Mouse (Mus musculus) cerebellum, postnatal 36 days (tissue): ENCODE measurements at regions not wholly inside any gene's neighbourhood (a gene's known extent, or its start where the extent isn't known, plus 50 kb on each side); places are given as distances from the start of the nearest gene placed in this dataset.
"Not testable (repeated sequence)": the region's sequence is repeated elsewhere in the genome, so short reads cannot be mapped to it uniquely, and the experiment has no call there.

Experiments used
- DNase-seq, 2 experiments: peaks; one replicate each; pipeline ENCODE4 v3.0.0; 2021 to 2022; ENCODE audit warnings: mixed read lengths in 2 of 2

- DNase-seq: no peak
Observed at GRCm38 (mm10) chr8:7323067-7323675, 1337.9 kb downstream of the Efnb2 start.

- no peak for DNase-seq
Observed at GRCm38 (mm10) chr8:7322376-7323066, 1338.5 kb downstream of the Efnb2 start.

- DNase-seq: no peak
Observed at GRCm38 (mm10) chr8:7316806-7317355, 1344.2 kb downstream of the Efnb2 start.

GRCm38 (mm10) chr8:7309239-7309638, 1351.8 kb downstream of the Efnb2 start:
- no peak for DNase-seq

- no peak for DNase-seq
Observed at GRCm38 (mm10) chr8:7289361-7289760, 1371.7 kb downstream of the Efnb2 start.

GRCm38 (mm10) chr8:7286581-7286980, 1374.5 kb downstream of the Efnb2 start:
- DNase-seq: no peak

- DNase-seq: no peak
Observed at GRCm38 (mm10) chr8:7267406-7267805, 1393.6 kb downstream of the Efnb2 start.

- not testable (repeated sequence) for DNase-seq
Observed at GRCm38 (mm10) chr8:7254336-7254735, 1406.7 kb downstream of the Efnb2 start.

GRCm38 (mm10) chr8:7240321-7240720, 1420.7 kb downstream of the Efnb2 start:
- DNase-seq: no peak

- no peak for DNase-seq
Observed at GRCm38 (mm10) chr8:7234006-7234405, 1427.0 kb downstream of the Efnb2 start.

- no peak for DNase-seq
Observed at GRCm38 (mm10) chr8:7219300-7219699, 1441.7 kb downstream of the Efnb2 start.

GRCm38 (mm10) chr8:7207178-7207577, 1453.9 kb downstream of the Efnb2 start:
- DNase-seq: no peak

GRCm38 (mm10) chr8:7206596-7206995, 1454.4 kb downstream of the Efnb2 start:
- DNase-seq: no peak

GRCm38 (mm10) chr8:7205086-7205485, 1456.0 kb downstream of the Efnb2 start:
- no peak for DNase-seq

- no peak for DNase-seq
Observed at GRCm38 (mm10) chr8:7190726-7191125, 1470.3 kb downstream of the Efnb2 start.

- no peak for DNase-seq
Observed at GRCm38 (mm10) chr8:7163361-7163760, 1497.7 kb downstream of the Efnb2 start.

GRCm38 (mm10) chr8:7131746-7132145, 1529.3 kb downstream of the Efnb2 start:
- DNase-seq: no peak

GRCm38 (mm10) chr8:7108849-7109248, 1552.2 kb downstream of the Efnb2 start:
- no peak for DNase-seq

- DNase-seq: no peak
Observed at GRCm38 (mm10) chr8:7097577-7097976, 1563.5 kb downstream of the Efnb2 start.

GRCm38 (mm10) chr8:7092831-7093230, 1568.2 kb downstream of the Efnb2 start:
- peak in 1 of 2 experiments; percentile 2 for DNase-seq

- no peak for DNase-seq
Observed at GRCm38 (mm10) chr8:7088123-7088522, 1572.9 kb downstream of the Efnb2 start.

GRCm38 (mm10) chr8:7060255-7060656, 1600.8 kb downstream of the Efnb2 start:
- no peak for DNase-seq

GRCm38 (mm10) chr8:7026247-7026844, 1634.7 kb downstream of the Efnb2 start:
- no peak for DNase-seq

GRCm38 (mm10) chr8:7024336-7024735, 1636.7 kb downstream of the Efnb2 start:
- no peak for DNase-seq
